ENCODE assay signal across 21 mouse cellular contexts in the genomic region with DNA sequence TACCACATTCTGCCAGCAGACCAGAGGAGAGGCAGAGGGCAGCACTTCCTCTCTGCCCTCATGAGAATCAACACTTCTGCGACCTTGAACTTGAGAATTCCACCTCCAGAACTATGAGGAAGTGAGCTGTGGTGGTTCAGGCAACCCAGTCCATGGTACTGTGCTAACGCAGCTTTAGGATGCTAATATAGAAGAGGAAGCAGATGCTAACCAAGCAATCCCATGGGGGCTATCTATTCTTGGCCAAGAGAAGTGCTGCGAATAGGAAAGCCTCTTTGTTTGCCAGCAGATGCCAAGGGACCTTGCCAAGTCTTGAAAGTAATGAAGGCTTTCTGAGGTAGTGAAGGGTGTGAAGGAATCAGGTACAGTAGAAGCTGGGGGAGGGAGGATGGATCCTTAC.
A peak's percentile ranks its signal among the peaks of the same experiment; 100 is the strongest.
DNase-seq lines count a peak whose midpoint lies in the region; ATAC-seq and TF ChIP-seq lines count a peak whose summit lies in the region.
"Had no signal": no experiment of that assay in that cellular context is flagged by ENCODE, and none has a peak within 500 bp of the region (broad histone marks: within the 10 kb centered on the region; RNA-seq: fewer than 3 reads in every experiment).

No protein-coding gene starts in this region.

- DNase-seq in embryonic facial prominence, embryonic 14.5 days (ENCODE audit: low spot score): peak; percentile 62
- no peak for DNase-seq in embryonic facial prominence, embryonic 10.5 days (ENCODE audit: low spot score)
- DNase-seq in limb, embryonic 14.5 days (ENCODE audit: low spot score): peak; percentile 28
- DNase-seq in limb, embryonic 10.5 days (ENCODE audit: low spot score): no peak
- DNase-seq in A20 (ENCODE audit: low read depth, low spot score): peak; percentile 11
- DNase-seq in lung, postnatal 36 days: no peak
- DNase-seq: adrenal gland, postnatal 25 days; cerebellum, adult 8-10 months; embryo, embryonic 11 days; heart, adult 11 months; liver, postnatal 0 days; lung, postnatal 14 days; thymus, adult 2 months had no signal

- H3K27me3 ChIP-seq in embryonic facial prominence, embryonic 14.5 days (replicated peaks; ENCODE audit: control insufficient read depth, insufficient read depth, low read length): no peaks in the 10 kb centered on the region
- H3K27me3 ChIP-seq in embryonic facial prominence, embryonic 10.5 days (replicated peaks; ENCODE audit: low read depth, poor library complexity, severe bottlenecking): no peaks in the 10 kb centered on the region
- H3K27me3 ChIP-seq in limb, embryonic 14.5 days (ENCODE audit: control insufficient read depth, insufficient read depth, low read length): no peaks in the 10 kb centered on the region
- H3K27me3 ChIP-seq in limb, embryonic 10.5 days (ENCODE audit: low read depth, poor library complexity, severe bottlenecking): no peaks in the 10 kb centered on the region
- no peaks in the 10 kb centered on the region for H3K27me3 ChIP-seq in forebrain, embryonic 15.5 days
- H3K27me3 ChIP-seq: heart, embryonic 13.5 days; hindbrain, embryonic 12.5 days; limb, embryonic 13.5 days had no signal

- H3K9ac ChIP-seq in embryonic facial prominence, embryonic 14.5 days (ENCODE audit: low read depth, low read length): no peak overlapping the region
- no peak overlapping the region for H3K9ac ChIP-seq in limb, embryonic 14.5 days (ENCODE audit: low read depth, low read length, severe bottlenecking)
- no peak overlapping the region for H3K9ac ChIP-seq in forebrain, embryonic 15.5 days (replicated peaks)
- H3K9ac ChIP-seq: forebrain, embryonic 12.5 days; heart, embryonic 13.5 days; hindbrain, embryonic 12.5 days; limb, embryonic 13.5 days; liver, postnatal 0 days had no signal

- 72% methylated on average over 3 of the region's 3 CpGs for WGBS in embryonic facial prominence, embryonic 14.5 days
- 82% methylated on average over 3 of the region's 3 CpGs for WGBS in embryonic facial prominence, embryonic 10.5 days
- WGBS in limb, embryonic 14.5 days: 57% methylated on average over 3 of the region's 3 CpGs
- WGBS in limb, embryonic 10.5 days: 79% methylated on average over 3 of the region's 3 CpGs
- 55% methylated on average over 3 of the region's 3 CpGs for WGBS in forebrain, embryonic 15.5 days

- peaks cover 11% of the 10 kb centered on the region for H3K4me1 ChIP-seq in embryonic facial prominence, embryonic 14.5 days (ENCODE audit: control insufficient read depth, insufficient read depth, low read length)
- peaks cover 17% of the 10 kb centered on the region for H3K4me1 ChIP-seq in embryonic facial prominence, embryonic 10.5 days
- H3K4me1 ChIP-seq in limb, embryonic 14.5 days (ENCODE audit: control insufficient read depth, insufficient read depth, low read length): peaks cover 6% of the 10 kb centered on the region; the same call in 1 of the 2 replicates
- peaks cover 21% of the 10 kb centered on the region for H3K4me1 ChIP-seq in limb, embryonic 10.5 days
- H3K4me1 ChIP-seq in forebrain, embryonic 15.5 days: peaks cover 36% of the 10 kb centered on the region

- no peak overlapping the region for H3K27ac ChIP-seq in embryonic facial prominence, embryonic 14.5 days (replicated peaks; ENCODE audit: low read depth, low read length)
- no peak overlapping the region for H3K27ac ChIP-seq in embryonic facial prominence, embryonic 10.5 days (replicated peaks)
- no peak overlapping the region for H3K27ac ChIP-seq in limb, embryonic 14.5 days (replicated peaks; ENCODE audit: low read depth, low read length)
- no peak overlapping the region for H3K27ac ChIP-seq in limb, embryonic 10.5 days
- H3K27ac ChIP-seq in forebrain, embryonic 15.5 days (replicated peaks): no peak overlapping the region
- H3K27ac ChIP-seq: forebrain, embryonic 12.5 days; limb, embryonic 13.5 days; midbrain, embryonic 10.5 days had no signal

- H3K4me2 ChIP-seq in embryonic facial prominence, embryonic 14.5 days (ENCODE audit: low read depth, low read length): no peak overlapping the region
- H3K4me2 ChIP-seq in limb, embryonic 14.5 days (replicated peaks; ENCODE audit: low read depth, low read length, severe bottlenecking): no peak overlapping the region
- no peak overlapping the region for H3K4me2 ChIP-seq in forebrain, embryonic 15.5 days (replicated peaks)
- H3K4me2 ChIP-seq: forebrain, embryonic 12.5 days; heart, embryonic 13.5 days; hindbrain, embryonic 12.5 days; limb, embryonic 13.5 days had no signal

- no peaks in the 10 kb centered on the region for H3K36me3 ChIP-seq in embryonic facial prominence, embryonic 14.5 days (ENCODE audit: control insufficient read depth, insufficient read depth, low read length)
- no peaks in the 10 kb centered on the region for H3K36me3 ChIP-seq in embryonic facial prominence, embryonic 10.5 days (replicated peaks)
- no peaks in the 10 kb centered on the region for H3K36me3 ChIP-seq in limb, embryonic 14.5 days (ENCODE audit: control insufficient read depth, insufficient read depth, low read length)
- H3K36me3 ChIP-seq in limb, embryonic 10.5 days: no peaks in the 10 kb centered on the region
- H3K36me3 ChIP-seq in forebrain, embryonic 15.5 days: no peaks in the 10 kb centered on the region
- H3K36me3 ChIP-seq: forebrain, embryonic 12.5 days; heart, embryonic 13.5 days; hindbrain, embryonic 12.5 days; limb, embryonic 13.5 days; midbrain, embryonic 10.5 days had no signal

- TF ChIP-seq POLR2A in limb, embryonic 14.5 days (IDR thresholded peaks at IDR 0.05; ENCODE audit: borderline replicate concordance, extremely low read depth, insufficient read depth, insufficient read length): no peak

- H3K4me3 ChIP-seq in embryonic facial prominence, embryonic 14.5 days (ENCODE audit: low read depth, low read length): no peak overlapping the region
- no peak overlapping the region for H3K4me3 ChIP-seq in embryonic facial prominence, embryonic 10.5 days
- no peak overlapping the region for H3K4me3 ChIP-seq in limb, embryonic 14.5 days (replicated peaks; ENCODE audit: low read length)
- H3K4me3 ChIP-seq in limb, embryonic 10.5 days: no peak overlapping the region
- no peak overlapping the region for H3K4me3 ChIP-seq in forebrain, embryonic 15.5 days
- H3K4me3 ChIP-seq: forebrain, embryonic 12.5 days; heart, embryonic 13.5 days; hindbrain, embryonic 12.5 days; limb, embryonic 13.5 days; midbrain, embryonic 10.5 days had no signal

- H3K9me3 ChIP-seq in embryonic facial prominence, embryonic 14.5 days (ENCODE audit: control insufficient read depth, low read length): no peaks in the 10 kb centered on the region
- H3K9me3 ChIP-seq in embryonic facial prominence, embryonic 10.5 days: no peaks in the 10 kb centered on the region
- H3K9me3 ChIP-seq in limb, embryonic 14.5 days (ENCODE audit: control insufficient read depth, low read length): no peaks in the 10 kb centered on the region
- no peaks in the 10 kb centered on the region for H3K9me3 ChIP-seq in limb, embryonic 10.5 days (replicated peaks)
- H3K9me3 ChIP-seq in forebrain, embryonic 15.5 days: no peaks in the 10 kb centered on the region
- H3K9me3 ChIP-seq: forebrain, embryonic 12.5 days; heart, embryonic 13.5 days; hindbrain, embryonic 12.5 days; limb, embryonic 13.5 days; midbrain, embryonic 10.5 days had no signal

- no peak for ATAC-seq in embryonic facial prominence, embryonic 14.5 days (ENCODE audit: low read depth)
- no peak for ATAC-seq in limb, embryonic 14.5 days (ENCODE audit: low FRiP score, low read depth)
- peak; percentile 40 for ATAC-seq in granulocyte monocyte progenitor cell, adult 5-6 weeks (replicated peaks; ENCODE audit: poor library complexity, severe bottlenecking)
- ATAC-seq in forebrain, embryonic 15.5 days (replicated peaks): no peak
- ATAC-seq: liver, postnatal 0 days; Patski had no signal

Comparison
In these comparisons a context has a peak if more than half of its experiments do, and no peak if none do; other contexts are left out.
1. DNase-seq: peak in embryonic facial prominence, embryonic 14.5 days (single experiment), limb, embryonic 14.5 days (single experiment) and A20 (single experiment); none in embryonic facial prominence, embryonic 10.5 days (single experiment), limb, embryonic 10.5 days (single experiment) and lung, postnatal 36 days (single experiment).